Mouse (Mus musculus): Measurements from ENCODE around the gene Slc1a7.

The Slc1a7 gene

GRCm38 (mm10) chr4:107967966-107968682 is at the start of gene Slc1a7:
Slc1a7 (plus strand) TSS chr4:107968332.
- DNase-seq, result no peak

GRCm38 (mm10) chr4:107920336-107920735 is 47.8 kb upstream of the Slc1a7 start:
- no peak for DNase-seq

GRCm38 (mm10) chr4:107921152-107921695 is 46.9 kb upstream of the Slc1a7 start:
- no peak for DNase-seq

- no peak for DNase-seq
These were observed 46.2 kb upstream of the Slc1a7 start for GRCm38 (mm10) chr4:107921952-107922351.

GRCm38 (mm10) chr4:107923145-107923802 is 44.9 kb upstream of the Slc1a7 start, which contains the start of gene Cpt2:
Cpt2 (minus strand) TSS chr4:107923610.
- DNase-seq, result peak; percentile 83 to 84

GRCm38 (mm10) chr4:107923803-107924194 is 44.3 kb upstream of the Slc1a7 start:
- DNase-seq, result no peak

- no peak for DNase-seq
These were observed 39.9 kb upstream of the Slc1a7 start for GRCm38 (mm10) chr4:107928269-107928668.

- DNase-seq, result no peak
These were observed 39.4 kb upstream of the Slc1a7 start for GRCm38 (mm10) chr4:107928726-107929125.

- DNase-seq, result no peak
These were observed 36.7 kb upstream of the Slc1a7 start for GRCm38 (mm10) chr4:107931453-107931852.

- no peak for DNase-seq
These were observed 34.9 kb upstream of the Slc1a7 start for GRCm38 (mm10) chr4:107933239-107933638.

- no peak for DNase-seq
These were observed 32.9 kb upstream of the Slc1a7 start for GRCm38 (mm10) chr4:107935254-107935653.

- DNase-seq, result peak; percentile 73 to 75
These were observed 30.8 kb upstream of the Slc1a7 start for GRCm38 (mm10) chr4:107937338-107937737.

- DNase-seq, result peak in 1 of 2 experiments; percentile 16
These were observed 30.0 kb upstream of the Slc1a7 start for GRCm38 (mm10) chr4:107938124-107938523.

GRCm38 (mm10) chr4:107942741-107943140 is 25.4 kb upstream of the Slc1a7 start:
- DNase-seq, result no peak

- DNase-seq, result no peak
These were observed 24.0 kb upstream of the Slc1a7 start for GRCm38 (mm10) chr4:107944141-107944540.

- DNase-seq, result no peak
These were observed 18.2 kb upstream of the Slc1a7 start for GRCm38 (mm10) chr4:107949918-107950317.

GRCm38 (mm10) chr4:107952845-107953244 is 15.3 kb upstream of the Slc1a7 start:
- no peak for DNase-seq

GRCm38 (mm10) chr4:107955691-107956090 is 12.4 kb upstream of the Slc1a7 start:
- no peak for DNase-seq

GRCm38 (mm10) chr4:107958487-107958886 is 9.6 kb upstream of the Slc1a7 start:
- DNase-seq, result no peak

GRCm38 (mm10) chr4:107962044-107962732 is 5.9 kb upstream of the Slc1a7 start:
- no peak for DNase-seq

- DNase-seq, result no peak
These were observed 5.3 kb upstream of the Slc1a7 start for GRCm38 (mm10) chr4:107962792-107963191.

- DNase-seq, result no peak
These were observed 1.6 kb upstream of the Slc1a7 start for GRCm38 (mm10) chr4:107966416-107967109.

- DNase-seq, result no peak
These were observed 1.6 kb downstream of the Slc1a7 start for GRCm38 (mm10) chr4:107969781-107970180.
